Mouse (Mus musculus): ENCODE measurements around the gene Rcn3.
"Not testable (repeated sequence)": the region's sequence is repeated elsewhere in the genome, so short reads cannot be mapped to it uniquely, and the experiment has no call there.

Rcn3 gene

DNA sequence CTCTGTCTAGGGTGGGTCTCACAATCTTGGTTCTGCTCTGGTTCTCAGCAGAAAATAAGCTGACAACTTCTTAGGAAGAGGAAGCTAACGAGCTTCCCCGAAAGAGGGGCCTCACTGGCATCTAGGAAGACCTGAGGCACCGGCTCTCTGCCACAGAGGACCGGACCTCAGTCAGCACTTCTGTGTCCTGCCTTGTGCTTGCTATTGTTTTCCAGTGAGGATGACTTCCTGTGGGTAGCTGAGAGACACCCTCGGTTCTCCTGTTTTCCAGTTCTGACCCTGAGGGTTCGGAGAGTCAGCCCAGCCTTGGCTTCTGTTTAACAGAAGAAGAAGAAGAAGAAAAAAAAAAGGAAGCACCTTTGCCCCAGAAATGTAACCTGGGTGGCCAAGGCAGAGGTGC, 5.5 kb upstream of the Rcn3 start:
- no peak for DNase-seq (ENCODE audit: low spot score)

DNA sequence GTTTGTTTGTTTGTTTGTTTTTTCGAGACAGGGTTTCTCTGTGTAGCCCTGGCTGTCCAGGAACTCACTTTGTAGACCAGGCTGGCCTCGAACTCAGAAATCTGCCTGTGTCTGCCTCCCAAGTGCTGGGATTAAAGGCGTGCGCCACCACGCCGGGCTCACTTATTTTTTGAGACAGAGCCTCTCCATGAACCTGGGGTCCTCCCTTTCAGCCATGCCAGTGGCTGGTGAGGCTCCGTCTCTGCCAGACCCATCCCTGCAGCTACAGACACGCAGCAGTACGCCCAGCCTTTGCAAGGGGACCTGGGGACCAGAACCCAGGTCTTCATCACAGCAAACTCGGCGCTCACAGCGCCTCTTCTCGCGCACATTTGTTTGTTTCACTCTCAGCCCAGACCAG, 3.9 kb upstream of the Rcn3 start:
- not testable (repeated sequence) for DNase-seq (ENCODE audit: low spot score)

DNA sequence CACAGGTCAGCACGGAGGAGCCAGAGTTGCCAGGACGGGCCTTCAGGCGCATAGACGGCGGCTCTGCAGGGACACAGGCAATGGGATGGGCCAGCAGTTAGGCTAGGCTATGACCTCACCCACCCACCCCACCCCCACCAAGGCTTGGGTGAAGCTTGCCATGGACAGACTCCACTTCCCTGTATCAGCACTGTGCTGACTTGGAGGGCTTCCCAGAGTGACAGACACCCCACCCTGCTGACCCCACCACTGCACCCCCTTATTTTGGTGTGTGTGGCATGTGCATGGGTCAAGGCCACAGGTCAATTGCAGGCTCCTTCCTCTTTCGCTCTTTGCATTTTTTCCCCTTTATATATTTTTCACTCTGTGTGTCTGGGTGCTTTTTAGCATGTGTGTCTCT, 3.3 kb upstream of the Rcn3 start:
- no peak for DNase-seq (ENCODE audit: low spot score)

DNA sequence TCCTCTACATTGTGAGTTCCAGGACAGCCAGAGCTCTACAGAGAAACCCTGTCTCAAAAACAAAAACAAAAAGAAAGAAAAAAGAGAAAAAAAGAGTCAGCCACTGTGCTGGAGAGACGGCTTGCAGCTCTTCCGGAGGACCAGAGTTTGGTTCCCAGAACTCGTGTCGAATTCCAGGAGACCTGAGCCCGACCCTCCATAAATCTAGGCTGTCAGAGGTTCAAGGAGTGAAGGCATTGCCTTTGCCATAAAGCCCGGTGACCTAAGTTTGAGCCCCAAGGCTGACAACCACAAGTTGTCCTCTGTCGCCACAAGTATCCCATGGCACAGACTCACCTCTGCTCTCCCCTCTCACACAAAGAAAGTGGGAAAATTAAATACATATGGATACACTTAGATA, 2.1 kb upstream of the Rcn3 start:
- no peak for DNase-seq (ENCODE audit: low spot score)

DNA sequence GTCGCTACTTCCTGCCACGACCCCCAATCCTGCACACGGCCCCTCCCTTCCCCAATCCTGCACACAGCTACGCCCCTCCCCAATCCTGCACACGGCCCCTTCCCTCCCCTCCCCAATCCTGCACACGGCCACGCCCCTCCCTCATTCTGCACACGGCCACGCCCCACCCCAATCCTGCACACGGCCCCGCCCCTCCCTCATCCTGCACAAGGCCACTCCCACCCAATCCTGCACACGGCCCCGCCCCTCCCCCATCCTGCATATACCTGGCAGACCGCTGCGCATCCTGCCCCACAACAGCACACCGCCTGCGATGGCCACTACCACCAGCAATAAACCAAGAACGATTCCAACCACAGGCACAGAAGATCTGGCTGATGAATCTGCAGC, 1.5 kb upstream of the Rcn3 start:
- no peak for DNase-seq (ENCODE audit: low spot score)

DNA sequence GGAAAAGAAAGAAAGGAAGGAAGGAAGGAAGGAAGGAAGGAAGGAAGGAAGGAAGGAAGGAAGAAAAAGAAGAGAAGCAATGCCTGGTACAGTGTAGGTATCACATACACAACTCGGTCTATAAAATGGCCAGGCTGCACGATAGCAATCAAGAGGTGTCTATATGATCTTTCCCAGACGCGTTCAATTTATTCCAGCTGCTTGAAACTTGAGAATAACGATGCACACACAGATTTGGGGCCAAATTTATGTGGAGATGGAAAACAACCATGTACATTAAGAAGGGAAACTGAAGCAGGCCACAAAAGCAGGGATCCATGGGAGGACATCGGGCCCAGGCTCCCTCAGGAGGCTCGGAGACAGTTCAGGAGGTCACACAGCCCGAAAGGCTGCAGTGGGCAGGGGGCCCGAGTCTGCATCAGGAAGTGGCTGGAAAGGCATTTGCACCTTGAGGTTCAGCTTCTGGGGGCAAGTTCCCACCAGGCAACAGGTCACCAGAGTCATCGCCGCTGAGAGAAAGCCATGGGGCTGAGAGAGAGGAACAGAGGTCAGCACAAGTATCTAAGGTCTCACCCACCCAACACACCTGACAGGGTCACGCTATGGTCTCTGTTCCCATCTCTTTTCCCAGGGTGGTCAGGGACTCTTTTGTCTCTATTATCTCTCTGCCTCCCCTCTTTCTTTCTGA, 951 bp upstream of the Rcn3 start:
- DNase-seq (ENCODE audit: low spot score), result no peak

DNA sequence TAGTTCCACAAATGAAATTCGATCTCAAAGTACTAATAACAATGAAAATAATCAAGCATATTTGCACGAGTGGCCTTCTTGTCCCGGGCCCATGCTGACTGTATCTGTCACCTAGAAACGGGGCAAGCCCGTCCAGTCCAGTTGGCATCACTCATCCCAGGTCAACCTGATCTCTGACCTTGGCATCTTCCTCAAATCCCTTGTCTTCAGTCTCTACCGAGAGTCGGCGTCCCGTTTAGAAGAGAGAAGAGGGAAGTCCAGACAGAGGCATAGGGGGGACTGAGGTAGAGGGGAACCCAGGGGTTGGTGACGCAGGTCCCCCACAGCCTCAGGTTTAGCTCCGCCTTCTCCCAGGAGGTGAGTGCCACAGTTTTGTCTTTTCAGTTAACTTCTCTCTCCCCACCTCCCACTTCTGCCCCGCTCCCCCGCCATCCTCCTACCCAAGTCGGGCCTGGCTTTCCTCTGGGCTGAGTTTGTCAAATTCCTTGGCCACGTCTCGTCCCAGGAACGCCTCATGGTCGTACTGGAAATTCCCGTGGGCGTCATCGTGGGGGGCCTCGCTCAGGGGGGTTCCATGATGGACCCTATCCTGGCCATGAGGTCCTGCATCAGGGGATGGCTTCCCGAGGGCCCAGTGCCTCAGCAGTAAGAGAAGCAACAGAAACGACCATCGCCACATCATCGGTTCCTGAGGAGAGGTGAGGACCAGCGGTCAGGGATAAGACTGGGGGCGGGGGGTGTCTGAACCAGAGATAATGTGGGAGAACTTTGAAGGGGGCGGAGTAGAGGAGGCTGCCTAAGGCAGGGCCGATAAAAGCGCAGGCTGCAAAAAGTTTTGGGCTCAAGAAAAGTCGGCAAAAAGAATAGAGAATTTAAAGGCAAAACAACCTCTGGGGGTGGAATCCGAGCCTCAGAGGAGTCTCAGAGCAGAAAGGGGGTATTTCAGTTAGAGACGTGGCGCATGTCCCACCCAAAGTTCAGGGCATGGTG, 725 bp downstream of the Rcn3 start:
- peak; percentile 20 for DNase-seq (ENCODE audit: low spot score)

DNA sequence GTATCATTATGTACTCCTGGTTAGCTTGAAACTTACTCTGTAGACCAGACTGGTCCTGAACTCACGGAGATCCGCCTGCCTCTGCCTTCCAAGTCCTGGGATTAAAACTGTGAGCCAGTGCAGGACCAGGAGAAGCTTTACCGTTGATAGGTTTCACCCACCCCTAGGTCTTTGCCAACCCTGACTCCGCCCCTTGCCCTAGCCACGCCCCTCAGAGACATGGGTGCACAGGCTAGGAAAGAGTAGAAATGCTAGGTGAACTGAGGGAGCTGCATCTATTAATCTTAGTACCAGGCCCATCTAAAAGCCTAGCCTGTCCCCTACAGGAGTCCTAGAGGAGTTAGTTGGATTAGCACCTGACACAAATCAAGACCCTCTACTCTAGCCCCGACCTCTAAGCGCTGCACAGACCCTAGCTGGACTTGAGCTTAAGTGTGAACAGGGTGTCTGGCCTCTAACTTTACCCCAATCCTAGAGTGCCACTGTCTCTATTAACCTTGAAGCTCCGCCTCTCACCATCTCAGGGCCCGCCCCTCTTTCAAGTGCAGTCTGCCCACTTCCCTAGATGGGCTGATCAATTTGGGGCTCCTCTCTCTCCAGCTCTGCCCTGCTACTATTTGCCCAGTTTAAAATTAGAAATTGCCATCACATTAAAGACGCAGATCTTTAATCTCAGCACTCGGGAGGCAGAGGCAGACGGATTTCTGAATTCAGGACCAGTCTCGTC, 1.6 kb downstream of the Rcn3 start:
- DNase-seq (ENCODE audit: low spot score), result no peak

DNA sequence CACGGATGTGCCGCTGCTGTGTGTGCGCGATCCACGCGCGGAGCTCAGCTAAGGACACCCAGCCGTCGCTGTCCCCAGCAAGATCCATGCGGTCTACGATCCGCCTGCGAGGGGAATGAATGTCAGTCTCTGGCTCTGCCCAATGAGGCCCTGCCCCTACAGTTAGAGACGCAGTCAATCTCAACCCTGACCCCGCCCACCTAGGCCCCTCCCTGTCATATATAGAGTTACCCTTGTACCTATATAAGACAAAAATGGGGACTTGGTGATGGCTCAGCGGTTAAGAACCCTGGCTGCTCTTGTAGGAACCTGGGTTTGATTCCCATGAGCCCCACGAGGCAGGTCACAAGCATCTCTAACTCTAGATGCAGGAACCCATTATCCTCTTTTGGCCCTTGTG, 3.4 kb downstream of the Rcn3 start:
- no peak for DNase-seq (ENCODE audit: low spot score)

DNA sequence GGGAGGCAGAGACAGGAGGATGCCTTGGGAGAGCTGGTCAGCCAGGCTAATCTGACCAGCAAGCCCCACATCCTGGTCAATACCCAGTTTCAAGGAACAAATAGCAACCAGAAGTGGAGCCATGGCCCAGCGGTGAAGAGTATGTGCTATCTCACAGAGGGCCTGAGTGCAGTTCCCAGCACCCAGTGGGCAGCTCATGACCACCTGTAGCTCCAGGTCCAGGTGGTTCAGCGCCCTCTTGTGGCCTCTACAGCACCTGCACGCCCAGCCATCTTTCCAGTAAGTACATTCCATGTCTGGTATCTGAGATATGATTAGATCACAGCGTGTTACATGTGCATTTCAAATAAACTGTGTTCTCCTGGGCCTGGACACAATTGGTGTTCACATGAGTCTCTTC, 5.9 kb downstream of the Rcn3 start:
- DNase-seq (ENCODE audit: low spot score), result no peak

DNA sequence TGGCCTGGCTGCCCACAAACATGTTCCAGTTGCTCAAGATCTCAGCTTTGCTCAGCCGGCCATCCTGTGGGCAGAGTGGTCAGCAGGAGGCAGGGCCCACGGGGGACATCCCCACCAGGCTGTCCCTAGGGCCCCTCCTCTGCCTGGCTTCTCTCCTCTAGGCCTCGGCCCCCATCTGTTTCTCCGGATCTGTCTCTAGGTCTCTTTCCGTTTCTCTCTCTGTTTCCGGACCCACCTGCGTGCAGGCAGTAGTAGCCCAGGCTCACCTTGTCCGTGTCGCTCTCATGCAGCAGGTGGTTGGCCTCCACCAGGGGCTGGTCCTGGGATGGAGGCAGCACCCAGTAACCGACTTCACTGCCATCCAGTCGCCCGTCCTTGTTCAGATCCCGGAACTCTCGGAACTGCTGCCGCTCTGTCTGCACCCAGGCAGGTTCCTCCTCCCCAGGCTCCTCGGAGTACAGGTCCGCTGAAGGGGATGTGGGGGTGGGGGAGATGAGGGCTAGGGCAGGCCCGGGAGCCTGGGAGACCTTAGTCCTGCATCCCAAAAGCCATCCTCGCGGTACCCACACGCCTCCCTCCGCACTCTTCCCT, 8.6 kb downstream of the Rcn3 start:
- no peak for DNase-seq (ENCODE audit: low spot score)

DNA sequence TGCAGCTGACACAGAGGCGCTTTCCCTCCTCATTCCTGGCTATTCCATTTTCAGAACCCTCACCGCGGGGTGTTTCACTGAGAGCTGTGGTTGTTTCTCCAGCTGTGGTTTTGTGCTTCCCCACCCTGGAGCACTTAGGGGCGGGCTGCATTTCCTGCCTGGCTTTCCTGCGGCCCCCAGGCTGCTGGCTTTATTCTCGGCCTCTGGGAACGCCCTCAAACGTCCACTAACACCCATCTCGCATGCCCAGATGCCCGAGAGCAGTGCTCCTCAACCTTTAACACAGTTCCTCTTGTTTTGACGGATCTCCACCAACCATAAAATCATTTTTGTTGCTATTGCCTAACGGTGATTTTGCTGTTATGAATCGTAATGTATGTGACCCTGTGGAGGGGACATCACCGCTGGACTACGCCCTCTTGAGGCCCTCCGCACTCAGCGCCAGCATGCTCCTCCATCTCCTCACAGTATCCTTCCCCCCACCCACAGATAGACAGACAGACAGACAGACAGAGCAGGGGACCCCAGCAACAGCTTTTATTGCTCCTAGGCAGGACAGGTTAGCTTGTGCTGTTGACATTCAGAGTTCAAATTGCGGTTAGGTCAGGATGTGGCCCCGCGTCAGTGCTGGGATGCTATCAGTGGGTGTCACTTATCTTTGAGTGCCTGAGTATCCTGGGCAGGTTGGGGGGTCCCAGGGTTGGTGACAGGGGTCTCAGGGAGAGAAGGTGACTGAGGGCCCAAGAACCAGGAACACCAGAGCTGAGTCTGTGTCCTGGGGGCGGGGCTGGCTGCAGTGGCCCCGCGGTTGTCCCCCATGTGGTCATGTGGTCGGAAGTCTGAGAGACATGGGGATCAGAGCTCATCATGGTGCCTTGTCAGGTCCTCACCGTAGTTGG, 9.4 kb downstream of the Rcn3 start:
- no peak for DNase-seq (ENCODE audit: low spot score)

DNA sequence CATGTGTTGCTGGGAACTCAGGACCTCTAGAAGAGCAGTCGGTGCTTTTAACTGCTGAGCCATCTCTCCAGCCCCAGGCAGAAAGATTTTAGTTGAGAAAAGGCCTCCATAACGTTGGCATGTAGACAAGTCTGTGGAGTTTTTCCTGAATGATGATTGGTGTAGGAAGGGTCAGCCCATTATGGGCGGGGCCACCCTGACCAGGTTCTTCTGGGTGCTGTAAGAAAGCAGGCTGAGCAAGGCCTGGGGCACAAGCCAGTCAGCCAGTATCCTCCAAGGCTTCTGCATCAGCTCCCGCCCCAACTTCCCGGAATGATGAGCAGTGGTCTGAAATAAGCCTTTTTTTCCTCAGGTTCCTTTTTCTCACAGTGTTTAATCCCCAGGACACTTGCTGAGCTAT, 11.0 kb downstream of the Rcn3 start:
- no peak for DNase-seq (ENCODE audit: low spot score)

DNA sequence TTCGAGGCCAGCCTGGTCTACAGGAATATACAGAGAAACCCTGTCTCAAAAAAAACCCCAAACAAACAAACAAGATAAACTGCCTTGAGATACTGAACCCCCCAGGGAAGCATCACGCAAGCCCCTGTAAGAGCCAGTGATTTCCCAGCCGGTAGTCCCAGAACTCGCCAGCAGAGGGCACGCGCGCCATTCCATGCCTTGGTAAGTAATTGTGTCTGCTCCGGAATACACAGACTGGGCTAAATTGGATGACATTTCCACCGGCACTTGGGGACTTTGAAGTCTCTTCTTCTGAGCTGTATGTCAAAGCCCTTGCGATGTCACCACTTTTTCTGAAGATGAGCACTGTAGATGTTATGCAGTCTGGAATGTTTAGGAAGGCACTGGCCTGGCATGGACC, 12.2 kb downstream of the Rcn3 start:
- peak; percentile 97 for DNase-seq (ENCODE audit: low spot score)

DNA sequence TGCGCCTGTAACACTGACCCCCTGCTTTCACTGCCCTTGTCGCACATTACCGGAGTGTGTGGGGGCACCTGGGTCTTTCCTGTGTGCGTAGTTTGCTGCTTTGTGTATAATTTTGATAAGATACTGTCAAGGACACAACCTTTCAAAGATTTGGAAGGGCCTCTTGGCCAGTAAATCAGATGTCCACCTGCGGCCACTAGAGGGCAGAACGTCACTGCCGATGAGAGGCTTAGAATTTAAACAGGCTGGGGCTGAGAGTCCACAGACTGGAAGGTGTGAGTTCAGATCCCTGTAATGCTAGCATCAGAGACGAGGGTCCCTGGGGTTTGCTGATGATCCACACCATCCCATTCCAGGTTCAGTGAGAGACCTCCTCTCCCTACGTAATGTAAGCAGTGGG, 13.5 kb downstream of the Rcn3 start:
- DNase-seq (ENCODE audit: low spot score), result peak; percentile 80

DNA sequence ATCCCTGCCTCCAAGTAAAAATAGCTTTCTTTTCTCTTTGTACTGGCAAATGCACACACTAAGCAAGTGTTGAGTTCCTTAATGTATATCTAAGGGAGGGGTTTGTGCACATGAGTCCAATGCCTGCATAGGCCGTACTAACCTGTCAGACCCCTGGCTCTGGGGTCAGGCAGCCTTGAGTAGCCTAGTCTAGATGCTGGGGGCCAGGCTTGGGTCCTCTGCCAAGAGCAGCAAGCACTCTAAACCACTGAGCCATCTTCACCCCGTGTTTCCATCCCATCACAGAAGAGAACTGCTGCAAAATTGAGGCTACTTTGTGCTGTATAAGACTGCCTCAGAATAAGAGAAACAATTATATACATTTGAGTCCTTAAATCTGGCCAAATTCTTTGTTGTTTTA, 14.2 kb downstream of the Rcn3 start:
- DNase-seq (ENCODE audit: low spot score), result no peak

DNA sequence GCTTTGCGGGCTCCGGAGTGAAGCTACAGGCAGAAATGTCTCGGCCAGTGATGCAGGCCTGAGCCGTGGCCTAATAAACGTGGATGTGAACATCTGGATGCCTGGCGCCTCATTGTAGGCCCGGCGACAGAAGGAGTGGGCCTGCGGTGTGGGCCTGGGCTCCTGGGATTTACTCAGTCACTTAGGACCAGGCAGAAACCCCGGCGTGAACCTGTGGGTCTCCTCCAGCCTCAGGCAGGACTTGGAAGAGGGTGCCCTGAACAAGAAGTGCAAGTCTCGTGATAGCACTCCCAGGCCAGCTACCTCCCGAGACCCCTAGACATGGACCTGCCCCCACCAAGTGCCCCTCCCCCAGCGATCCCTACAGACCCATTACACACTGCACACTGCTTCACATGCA, 14.7 kb downstream of the Rcn3 start:
- DNase-seq (ENCODE audit: low spot score), result no peak

DNA sequence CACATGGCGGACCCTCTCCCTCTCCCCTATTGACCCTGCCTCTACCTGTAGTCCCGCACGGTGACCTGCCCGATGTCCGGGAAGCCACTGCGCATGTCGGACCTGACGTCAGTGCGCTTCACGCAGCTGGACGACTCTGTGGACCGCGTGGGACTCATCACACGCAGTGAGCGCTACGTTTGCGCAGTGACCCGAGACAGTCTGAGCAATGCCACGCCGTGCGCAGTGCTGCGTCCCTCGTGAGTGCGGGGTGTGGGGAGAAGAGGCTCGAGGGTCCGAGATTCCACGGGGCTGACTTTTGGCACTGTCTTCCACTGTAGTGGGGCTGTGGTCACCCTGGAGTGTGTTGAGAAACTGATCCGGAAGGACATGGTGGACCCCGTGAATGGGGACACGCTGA, 15.5 kb downstream of the Rcn3 start:
- no peak for DNase-seq (ENCODE audit: low spot score)

DNA sequence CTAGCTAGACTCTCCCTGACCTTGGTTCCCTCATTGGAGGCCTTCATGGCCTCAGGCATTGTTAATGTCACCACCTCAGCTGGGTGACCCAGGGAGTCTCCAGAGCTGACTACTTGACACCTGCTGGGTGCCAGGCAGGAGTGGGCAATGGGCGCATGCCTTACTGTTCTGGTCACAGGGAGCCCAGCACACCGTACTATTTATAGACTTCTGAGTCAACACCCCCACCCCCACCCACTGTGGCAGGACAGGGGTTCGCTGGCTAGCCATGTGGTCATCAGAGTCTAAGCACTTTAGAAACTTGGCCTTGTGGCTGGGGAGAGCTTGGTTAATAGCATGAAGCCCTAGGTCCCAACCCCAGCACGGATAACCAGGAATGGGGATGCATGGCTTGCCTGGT, 16.6 kb downstream of the Rcn3 start:
- DNase-seq (ENCODE audit: low spot score), result no peak

DNA sequence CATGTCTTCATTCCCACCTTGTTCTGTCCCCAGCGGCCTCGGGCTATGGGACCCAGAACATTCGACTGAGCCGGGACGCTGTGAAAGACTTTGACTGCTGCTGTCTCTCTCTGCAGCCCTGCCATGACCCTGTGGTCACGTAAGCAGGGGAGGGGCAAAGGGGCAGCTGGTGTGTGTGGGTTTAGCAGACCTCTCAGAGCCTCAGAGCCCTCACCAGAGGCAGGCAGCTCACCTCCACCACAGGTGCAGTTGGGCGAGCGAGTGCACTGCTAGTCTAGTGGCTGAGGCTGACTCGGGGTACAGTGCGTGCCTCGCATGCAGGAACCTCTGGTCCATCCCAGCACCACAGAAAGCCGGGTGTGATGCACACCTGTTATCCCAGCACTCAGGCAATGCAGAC, 18.1 kb downstream of the Rcn3 start:
- no peak for DNase-seq (ENCODE audit: low spot score)

DNA sequence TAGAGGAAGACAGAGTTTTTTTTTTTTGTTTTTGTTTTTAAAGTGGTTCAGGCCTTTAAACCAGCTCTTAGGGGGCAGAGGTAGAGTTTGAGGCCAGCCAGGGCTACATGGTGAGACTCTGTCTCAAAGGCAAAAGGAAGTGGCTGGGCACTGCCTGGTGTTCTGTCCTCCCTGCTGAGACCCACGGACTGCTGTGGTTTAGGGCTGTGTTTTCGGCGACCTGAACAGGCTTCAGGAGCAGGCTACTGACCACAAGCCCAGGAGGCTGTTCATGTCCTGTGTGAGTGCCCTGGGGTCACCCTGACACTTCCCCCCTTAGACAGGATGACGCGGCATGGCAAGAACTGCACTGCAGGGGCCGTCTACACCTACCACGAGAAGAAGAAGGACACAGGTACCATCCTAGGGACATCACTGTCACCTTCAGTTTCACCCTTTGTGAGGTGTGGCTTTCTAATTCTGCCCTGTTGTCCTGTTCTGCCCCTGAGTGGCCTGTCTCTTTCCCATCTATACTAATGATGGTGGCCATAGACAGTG, 18.8 kb downstream of the Rcn3 start:
- no peak for DNase-seq (ENCODE audit: low spot score)
